Mouse (Mus musculus): Measurements from ENCODE around the gene Olfr502.

DNA sequence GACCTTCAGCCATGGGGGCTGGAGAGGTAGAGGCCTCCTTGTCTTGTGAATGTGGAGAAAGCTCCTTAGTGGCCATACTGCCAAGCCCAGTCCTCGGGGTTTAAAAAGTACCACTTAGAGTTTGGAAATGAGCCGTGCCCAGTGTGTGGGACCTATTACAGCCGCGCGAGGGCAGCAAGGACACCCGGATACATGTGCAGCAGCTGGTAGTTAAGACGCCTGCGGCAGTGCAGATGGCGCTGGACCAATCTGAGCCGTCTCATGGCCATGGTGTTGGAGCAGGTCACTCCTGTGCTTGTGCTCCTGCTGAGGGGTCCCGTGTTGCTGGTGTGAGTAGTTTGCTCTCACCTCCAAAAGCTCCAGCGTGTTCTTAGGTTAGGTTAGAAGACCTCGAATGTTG is 17.6 kb upstream of the Olfr502 start:
- TF ChIP-seq POLR2A (IDR thresholded peaks at IDR 0.05; ENCODE audit: borderline replicate concordance, low read depth, low read length) (no peak), CTCF (IDR thresholded peaks at IDR 0.05; ENCODE audit: low read depth, low read length) (no peak)

Measured in bone marrow macrophage, adult 2 months (primary cell).